Mouse (Mus musculus) intestine, embryonic 14.5 days (tissue): ENCODE data around the gene Capn10. TPM values are rescaled to one million over a fixed set of nuclear protein-coding genes. Genes with fewer than 3 reads are reported as not detected.

Experiments used
- ATAC-seq: fragments of 200-750 bp; cut with Nextera tagmentation; replicated peaks from 2 replicates; pipeline ENCODE4 v1.8.0; 2017; ENCODE audit warnings: low read depth, moderate number of reproducible peaks, moderate TSS enrichment, moderate library complexity; ENCODE audit not compliant: low FRiP score, low TSS enrichment
- DNase-seq: peaks from one replicate; pipeline ENCODE4 v3.0.0-alpha.2; 2018; ENCODE audit warnings: low spot score
- H3K27ac ChIP-seq: fragments of 300-500 bp; sonication (generic); 2 replicates; pipeline ENCODE4 v1.5.1; 2014; ENCODE audit warnings: low read depth, mild to moderate bottlenecking, control low read depth
- H3K27me3 ChIP-seq: fragments of 300-500 bp; sonication (generic); replicated peaks from 2 replicates; pipeline ENCODE4 v1.6.1; 2014; ENCODE audit warnings: low read length, control low read depth; ENCODE audit not compliant: control insufficient read depth, insufficient read depth
- H3K36me3 ChIP-seq: fragments of 300-500 bp; sonication (generic); 2 replicates; pipeline ENCODE4 v1.6.1; 2014; ENCODE audit warnings: low read length, control low read depth; ENCODE audit not compliant: control insufficient read depth, insufficient read depth
- H3K4me1 ChIP-seq: fragments of 300-500 bp; sonication (generic); replicated peaks from 2 replicates; pipeline ENCODE4 v1.6.1; 2014; ENCODE audit warnings: low read length, control low read depth, mixed read lengths; ENCODE audit not compliant: control insufficient read depth, insufficient read depth
- H3K4me2 ChIP-seq: fragments of 300-500 bp; sonication (generic); 2 replicates; pipeline ENCODE4 v1.6.1; 2014; ENCODE audit warnings: low read length
- H3K4me3 ChIP-seq: fragments of 300-500 bp; sonication (generic); 2 replicates; pipeline ENCODE4 v1.5.1; 2014; ENCODE audit warnings: low read depth, low read length, control low read depth, mixed read lengths
- H3K9ac ChIP-seq: fragments of 300-500 bp; sonication (generic); 2 replicates; pipeline ENCODE4 v1.6.1; 2014; ENCODE audit warnings: mild to moderate bottlenecking, low read length
- H3K9me3 ChIP-seq: fragments of 300-500 bp; sonication (generic); 2 replicates; pipeline ENCODE4 v1.6.1; 2016; ENCODE audit warnings: low read length, control low read depth; ENCODE audit not compliant: control insufficient read depth
- WGBS: fragments of 180-500 bp; shearing (Covaris S2); extraction: QIAGEN DNeasy Blood & Tissue Kit; methylation state at CpG from one replicate; pipeline ENCODE4 v1.1.7; 2014; 5-methylcytosine and 5-hydroxymethylcytosine counted together
- polyA plus RNA-seq: library from polyadenylated mRNA; unstranded; fragments of >200 nt; fragmentation: Nextera tagmentation; extraction: Ambion mirVana; gene quantifications from 2 replicates; pipeline ENCODE4 v1.2.1, GENCODE M21; 2014

The Capn10 gene
- polyA plus RNA-seq, 1 experiment from 2014 or later: 26.5 TPM

- Histone ChIP-seq H3K4me1 (peaks cover 20% of the 10 kb centered on the region), H3K9ac (peak overlapping the region; percentile 66), H3K4me2 (peak overlapping the region; percentile 93), H3K27ac (peak overlapping the region; percentile 98), H3K36me3 (peaks cover 7% of the 10 kb centered on the region; the same call in 1 of the 2 replicates), H3K4me3 (peak overlapping the region; percentile 75), H3K27me3 (no peaks in the 10 kb centered on the region), H3K9me3 (peaks cover 5% of the 10 kb centered on the region; the same call in 1 of the 2 replicates)
- no peak for ATAC-seq
- DNase-seq: no peak
- 83% methylated on average over 4 of the region's 4 CpGs for WGBS
Observed at GRCm38 (mm10) chr1:92933611-92934010, 565 bp upstream of the Capn10 start.

DNA sequence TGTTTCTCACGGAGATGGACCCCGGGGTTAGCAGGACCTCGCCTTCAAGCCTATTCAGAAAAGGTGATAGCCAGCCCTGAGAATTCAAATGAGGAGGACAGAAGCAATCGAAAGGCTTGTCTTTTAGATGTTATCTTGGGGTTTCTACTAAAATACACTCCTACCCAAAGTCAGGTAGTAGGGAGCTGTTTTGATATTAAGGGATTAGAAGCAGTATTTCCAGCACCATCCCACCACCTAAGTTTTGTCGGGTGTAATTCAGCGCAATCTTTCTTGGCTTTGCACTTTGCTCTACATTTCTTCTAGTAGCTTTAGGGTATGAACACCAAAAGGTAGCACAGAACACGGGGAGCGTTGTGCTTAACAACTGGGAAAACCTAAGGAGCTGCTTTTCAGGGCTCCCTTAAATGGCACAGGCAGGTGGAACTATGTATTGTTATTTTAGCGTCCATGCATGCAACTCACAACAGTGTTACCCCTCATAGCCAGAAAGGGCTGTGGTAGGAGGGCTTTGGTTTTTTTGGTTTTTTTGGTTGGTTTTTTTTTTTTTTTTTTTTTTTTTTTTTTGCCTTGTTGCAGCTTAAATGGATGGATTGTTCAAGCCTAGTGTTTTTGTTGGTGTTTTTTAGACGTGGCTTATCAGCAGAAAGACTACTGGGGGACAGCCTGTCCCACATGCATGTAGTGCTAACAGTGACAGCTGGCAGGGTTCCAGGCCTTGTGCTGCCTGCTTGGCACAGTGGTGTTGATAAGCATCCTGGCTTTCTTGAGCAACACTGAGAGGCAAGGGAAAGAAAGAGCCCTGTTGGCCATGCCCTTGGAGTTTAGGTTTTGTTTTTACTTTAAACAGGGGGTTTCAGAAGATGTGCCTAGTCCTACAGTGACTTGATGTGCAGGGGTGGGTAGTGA, 1.1 kb downstream of the Capn10 start:
- no peak for DNase-seq
- Histone ChIP-seq H3K36me3 (peaks cover 22% of the 10 kb centered on the region), H3K27me3 (no peaks in the 10 kb centered on the region), H3K4me3 (peak overlapping the region; percentile 75), H3K9ac (peak overlapping the region; percentile 66), H3K27ac (peak overlapping the region; percentile 98), H3K4me1 (peaks cover 20% of the 10 kb centered on the region), H3K9me3 (peaks cover 5% of the 10 kb centered on the region; the same call in 1 of the 2 replicates), H3K4me2 (peak overlapping the region; percentile 93)
- no peak for ATAC-seq
- 19% methylated on average over 10 of the region's 10 CpGs for WGBS

DNA sequence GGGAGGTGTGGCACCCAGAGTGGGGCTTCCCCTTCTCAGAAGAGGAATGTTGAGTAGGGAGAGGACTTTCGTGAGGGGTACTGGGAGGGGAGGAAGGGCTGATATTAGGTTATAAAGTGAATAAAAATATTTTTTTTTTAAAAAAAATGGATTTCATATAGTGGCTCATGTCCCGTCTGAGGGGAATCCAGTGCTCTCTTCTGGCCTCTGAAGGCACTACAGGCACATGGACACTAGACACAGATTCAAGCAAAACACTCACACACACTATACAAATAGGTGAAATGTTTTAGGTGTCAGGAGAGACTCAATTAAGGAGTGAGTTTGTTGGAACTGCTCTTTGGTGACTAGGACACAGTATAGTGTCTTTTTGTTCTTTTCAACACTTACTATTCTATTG, 1.8 kb downstream of the Capn10 start:
- whole genome bisulfite sequencing: 58% methylated on average over 2 of the region's 2 CpGs
- H3K4me2 ChIP-seq: peak overlapping the region; percentile 93
- H3K4me3 ChIP-seq: no peak overlapping the region
- DNase-seq (no peak), ATAC-seq (no peak)
- H3K27ac ChIP-seq: no peak overlapping the region
- H3K36me3 ChIP-seq: peaks cover 28% of the 10 kb centered on the region
- H3K27me3 ChIP-seq: no peaks in the 10 kb centered on the region
- H3K9ac ChIP-seq: no peak overlapping the region
- H3K9me3 ChIP-seq: peaks cover 5% of the 10 kb centered on the region; the same call in 1 of the 2 replicates
- peaks cover 20% of the 10 kb centered on the region for H3K4me1 ChIP-seq

DNA sequence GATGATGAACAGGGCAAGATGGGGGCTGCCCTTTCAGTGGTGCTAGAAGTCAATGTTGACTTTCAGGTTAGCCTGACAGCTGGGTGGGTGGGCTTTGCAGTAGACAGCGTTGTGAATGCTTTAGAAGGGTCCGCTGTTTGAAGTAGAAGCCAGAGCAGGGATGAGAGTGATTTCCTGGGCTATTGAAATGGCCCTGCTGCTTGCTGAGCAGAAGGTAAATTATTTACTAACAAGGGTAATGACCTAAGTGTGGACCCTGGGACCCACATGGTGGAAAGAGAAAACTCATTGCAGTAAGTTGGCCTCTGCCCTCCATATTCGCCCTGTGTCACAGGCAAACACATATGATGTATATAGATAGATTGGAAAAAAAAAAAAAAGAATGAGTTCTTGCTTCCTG, 2.3 kb downstream of the Capn10 start:
- Histone ChIP-seq H3K36me3 (peaks cover 30% of the 10 kb centered on the region), H3K4me1 (peaks cover 20% of the 10 kb centered on the region), H3K27me3 (no peaks in the 10 kb centered on the region), H3K4me2 (no peak overlapping the region), H3K27ac (no peak overlapping the region), H3K9ac (no peak overlapping the region), H3K4me3 (no peak overlapping the region), H3K9me3 (peaks cover 5% of the 10 kb centered on the region; the same call in 1 of the 2 replicates)
- DNase-seq (no peak), ATAC-seq (no peak)
- 80% methylated on average over 3 of the region's 3 CpGs for WGBS

- no peak for ATAC-seq
- H3K4me3 ChIP-seq: no peak overlapping the region
- H3K4me2 ChIP-seq: no peak overlapping the region
- H3K27me3 ChIP-seq: no peaks in the 10 kb centered on the region
- DNase-seq: no peak
- no peak overlapping the region for H3K9ac ChIP-seq
- peaks cover 20% of the 10 kb centered on the region for H3K4me1 ChIP-seq
- peaks cover 42% of the 10 kb centered on the region for H3K36me3 ChIP-seq
- H3K9me3 ChIP-seq: peaks cover 4% of the 10 kb centered on the region; the same call in 1 of the 2 replicates
- WGBS: 80% methylated on average over 3 of the region's 3 CpGs
- no peak overlapping the region for H3K27ac ChIP-seq
Observed at GRCm38 (mm10) chr1:92937797-92938196, 3.6 kb downstream of the Capn10 start.

DNA sequence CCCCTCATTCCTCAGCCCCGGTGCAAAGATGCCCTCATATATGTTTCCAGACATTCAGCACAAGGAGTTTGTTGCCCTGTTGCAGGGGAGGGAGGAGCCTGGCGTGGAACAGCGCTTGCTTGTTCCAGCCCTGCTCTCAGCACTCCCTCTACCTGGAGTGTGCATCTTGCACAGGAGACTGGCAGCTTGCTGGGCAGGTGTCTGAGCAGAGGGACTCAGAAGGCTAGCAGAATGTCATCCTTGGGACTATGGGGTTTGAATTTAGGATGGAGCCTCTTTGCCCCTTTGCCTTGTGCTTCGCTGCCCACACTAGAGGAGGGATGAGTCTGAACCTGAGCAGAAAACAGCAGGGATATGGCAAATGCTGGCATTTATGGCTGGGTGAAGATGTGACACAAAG, 5.6 kb downstream of the Capn10 start:
- no peak overlapping the region for H3K27ac ChIP-seq

GRCm38 (mm10) chr1:92943219-92943989, 9.2 kb downstream of the Capn10 start:
- Histone ChIP-seq H3K4me2 (no peak overlapping the region), H3K27me3 (no peaks in the 10 kb centered on the region), H3K9ac (no peak overlapping the region), H3K4me3 (no peak overlapping the region), H3K9me3 (no peaks in the 10 kb centered on the region), H3K36me3 (peaks cover 83% of the 10 kb centered on the region), H3K27ac (no peak overlapping the region), H3K4me1 (no peaks in the 10 kb centered on the region)
- DNase-seq (no peak), ATAC-seq (no peak)
- WGBS: 95% methylated on average over 19 of the region's 19 CpGs

More for the DNA sequence above, 5.6 kb downstream of the Capn10 start:
- 96% methylated on average over 4 of the region's 4 CpGs for WGBS
- DNase-seq (no peak), ATAC-seq (no peak)
- Histone ChIP-seq H3K36me3 (peaks cover 60% of the 10 kb centered on the region), H3K4me3 (no peak overlapping the region), H3K4me2 (no peak overlapping the region), H3K4me1 (peaks cover 15% of the 10 kb centered on the region), H3K9ac (no peak overlapping the region), H3K27me3 (no peaks in the 10 kb centered on the region), H3K9me3 (no peaks in the 10 kb centered on the region)

- no peaks in the 10 kb centered on the region for H3K9me3 ChIP-seq
- H3K27me3 ChIP-seq: no peaks in the 10 kb centered on the region
- no peak overlapping the region for H3K9ac ChIP-seq
- ATAC-seq: no peak
- peaks cover 50% of the 10 kb centered on the region for H3K36me3 ChIP-seq
- DNase-seq: no peak
- no peak overlapping the region for H3K27ac ChIP-seq
- no peak overlapping the region for H3K4me2 ChIP-seq
- WGBS: 94% methylated on average over 3 of the region's 3 CpGs
- no peaks in the 10 kb centered on the region for H3K4me1 ChIP-seq
- H3K4me3 ChIP-seq: no peak overlapping the region
Observed at GRCm38 (mm10) chr1:92947966-92948365, 13.8 kb downstream of the Capn10 start.
